Mouse (Mus musculus) gastrocnemius, adult 8-10 months (tissue): ENCODE results near the gene Pdzrn3. TPM values are rescaled to one million over a fixed set of nuclear protein-coding genes. Genes with fewer than 3 reads are reported as not detected.

Source experiments
- DNase-seq, 2 experiments: peaks; one replicate each; pipeline ENCODE4 v3.0.0; 2022; ENCODE audit warnings: low spot score in 2 of 2
- total RNA-seq, 4 experiments: library from RNA; stranded (reverse); gene quantifications; 2 replicates each; pipeline ENCODE4 v1.2.4; 2022

Gene Pdzrn3
- total RNA-seq: 100 to 1,000 TPM; 112 to 145 (median 128) TPM

DNA sequence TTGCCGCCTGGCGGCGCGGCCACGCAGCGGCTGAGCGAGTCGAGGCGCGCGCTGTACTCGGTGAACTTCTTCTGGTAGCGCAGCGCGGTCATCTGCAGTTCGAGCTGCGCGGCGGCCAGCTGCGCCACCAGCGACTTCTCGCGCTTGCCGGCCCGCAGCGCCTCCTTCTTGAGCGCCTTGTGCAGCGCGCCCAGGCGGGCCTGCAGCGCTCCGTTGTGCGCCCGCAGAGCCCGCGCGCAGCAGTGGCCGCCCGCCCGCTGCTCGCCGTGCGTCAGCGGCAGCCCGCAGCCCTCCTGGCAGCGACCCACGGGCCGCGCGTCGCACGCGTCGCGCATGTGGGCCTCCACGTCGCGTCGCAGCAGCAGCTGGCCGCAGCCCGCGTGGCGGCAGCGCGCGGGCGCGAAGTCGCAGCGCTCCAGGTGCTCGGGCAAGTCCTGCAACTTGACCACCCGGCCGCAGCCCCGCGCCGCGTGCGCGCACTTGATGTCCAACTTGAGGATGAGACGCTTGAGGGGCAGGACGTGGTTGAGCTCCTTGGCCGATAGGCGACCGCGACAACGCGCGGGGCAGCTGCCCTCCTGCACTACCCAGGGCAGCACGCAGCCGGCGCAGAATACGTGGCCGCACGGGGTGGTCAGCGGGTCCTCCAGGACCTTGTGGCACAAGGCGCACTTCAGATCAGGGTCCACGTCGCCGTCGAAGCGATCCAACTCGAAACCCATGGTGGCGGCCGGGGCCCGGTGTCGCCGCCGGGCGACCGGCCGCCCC lies at the start of gene Pdzrn3:
Pdzrn3 (minus strand) TSS at position 731 of the 768 bp plus-strand sequence.
- DNase-seq: peak; percentile 45 to 64

DNA sequence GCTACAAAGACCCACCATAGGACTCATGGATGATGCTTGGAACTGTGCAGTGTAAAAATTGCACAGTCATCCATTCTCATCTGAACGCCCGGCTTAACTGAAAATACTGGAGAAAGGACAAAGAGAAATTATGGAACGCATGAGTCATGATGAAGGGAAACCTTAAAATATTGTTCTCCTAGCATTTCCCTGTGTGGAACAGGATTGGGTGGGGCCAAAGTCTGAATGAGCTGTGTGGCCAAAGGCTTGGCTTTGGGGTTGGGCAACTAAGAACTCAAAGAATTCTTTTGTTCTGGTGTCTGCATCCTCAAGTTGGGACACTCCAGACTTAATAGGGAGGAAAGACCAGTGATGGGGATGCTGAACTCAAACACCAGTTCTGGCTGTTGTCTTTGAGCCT lies 49.6 kb upstream of the Pdzrn3 start:
- no peak for DNase-seq

GRCm38 (mm10) chr6:101426301-101426700 lies 48.6 kb upstream of the Pdzrn3 start:
- no peak for DNase-seq

DNA sequence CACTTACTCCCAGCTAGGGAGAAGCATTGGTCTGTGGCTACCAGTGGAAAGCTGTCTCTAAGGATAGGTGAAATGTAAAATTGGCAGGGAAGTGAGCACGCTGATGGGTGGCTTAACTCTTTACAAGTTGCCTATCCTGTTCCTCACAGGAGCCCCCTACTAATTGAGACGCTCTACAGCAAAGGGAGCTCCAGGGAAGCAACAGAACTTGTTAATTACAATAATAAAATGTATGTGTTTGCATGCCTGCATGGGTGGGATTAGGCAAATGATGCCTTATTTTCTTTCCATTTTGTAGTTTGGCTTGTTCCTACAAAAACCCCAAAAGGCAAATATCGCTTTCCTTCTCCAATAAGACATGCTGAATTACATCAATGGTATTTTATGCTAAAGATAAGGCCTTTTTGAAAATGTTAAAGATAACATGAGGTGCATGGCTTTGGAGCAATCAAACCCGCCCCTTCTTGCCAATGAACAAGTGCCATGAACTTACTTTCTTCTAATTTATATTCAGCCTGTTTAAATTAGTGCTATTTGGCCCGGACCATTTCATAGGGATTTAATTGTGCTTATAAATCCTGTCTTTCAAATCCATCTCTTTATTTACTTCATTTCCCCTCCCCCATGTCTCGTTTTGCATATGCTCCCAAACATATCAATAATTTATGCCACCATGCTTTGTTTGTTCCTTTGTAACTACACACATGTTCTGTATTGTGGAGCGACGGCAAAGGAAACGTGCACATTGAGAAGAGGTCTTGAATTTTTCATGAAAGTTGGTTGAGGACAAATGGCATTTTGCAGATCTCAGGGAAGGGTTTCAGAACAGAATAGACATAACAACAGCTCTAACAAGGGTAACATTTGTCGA lies 44.6 kb upstream of the Pdzrn3 start:
- no peak for DNase-seq

DNA sequence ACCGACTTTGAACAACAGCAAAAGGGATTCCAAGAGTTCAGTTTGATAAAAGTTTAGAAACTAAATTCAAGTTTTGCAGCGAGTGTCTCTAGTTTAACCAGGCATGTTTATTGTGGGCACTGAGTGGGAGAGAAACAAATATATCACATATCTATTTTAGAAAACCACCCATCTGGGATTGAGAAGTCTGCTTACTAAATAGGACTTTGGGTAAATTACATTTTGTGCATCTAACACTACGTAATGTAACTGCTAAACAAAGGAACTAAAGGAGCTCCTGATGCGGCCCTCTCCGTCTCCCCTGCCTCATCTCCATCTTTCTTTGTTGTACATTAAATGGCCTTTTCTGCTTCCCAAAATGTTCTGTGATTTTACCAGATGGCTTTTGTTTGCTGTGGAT lies 40.5 kb upstream of the Pdzrn3 start:
- no peak for DNase-seq

- no peak for DNase-seq
These were observed 34.0 kb upstream of the Pdzrn3 start for GRCm38 (mm10) chr6:101411701-101412100.

GRCm38 (mm10) chr6:101411064-101411463 lies 33.4 kb upstream of the Pdzrn3 start:
- DNase-seq: no peak

DNA sequence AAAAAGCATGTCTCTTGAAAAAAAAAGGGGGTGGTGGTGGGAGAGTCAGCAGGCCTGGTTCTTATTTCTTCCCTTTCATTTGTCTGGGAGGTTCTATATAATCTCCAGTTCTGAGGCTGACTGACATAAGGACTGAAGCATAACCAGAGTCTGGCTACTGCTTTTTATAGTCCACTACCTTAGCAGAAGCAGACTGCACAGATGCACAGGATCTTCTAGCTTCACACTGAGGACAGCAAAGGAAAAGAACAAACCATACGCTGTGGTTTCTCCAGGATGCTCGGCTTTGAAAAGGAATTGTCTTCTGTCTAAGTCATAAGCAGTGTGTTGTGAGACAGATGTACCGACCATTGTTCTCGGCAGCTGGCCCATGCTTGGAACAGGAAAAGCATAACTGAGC lies 19.0 kb upstream of the Pdzrn3 start:
- no peak for DNase-seq

DNA sequence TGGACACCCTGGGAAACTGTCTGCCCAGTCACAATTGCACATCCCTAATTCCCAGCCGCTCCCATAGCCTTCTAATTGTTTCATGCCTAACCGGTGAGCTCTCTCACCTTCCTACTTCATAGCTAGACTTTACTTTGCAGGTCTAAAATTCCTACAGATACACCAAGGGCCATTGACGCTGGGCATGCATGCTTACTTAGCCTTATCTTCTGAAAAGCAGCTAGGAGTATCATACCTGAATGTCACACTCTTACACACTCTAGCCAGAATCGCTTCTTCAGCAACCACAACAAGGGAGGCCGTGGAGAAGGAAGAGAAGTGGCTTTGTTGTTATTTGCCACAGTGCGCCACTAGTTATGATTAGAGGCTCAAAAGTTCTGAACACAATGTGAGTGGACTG lies 18.2 kb upstream of the Pdzrn3 start:
- DNase-seq: no peak

DNA sequence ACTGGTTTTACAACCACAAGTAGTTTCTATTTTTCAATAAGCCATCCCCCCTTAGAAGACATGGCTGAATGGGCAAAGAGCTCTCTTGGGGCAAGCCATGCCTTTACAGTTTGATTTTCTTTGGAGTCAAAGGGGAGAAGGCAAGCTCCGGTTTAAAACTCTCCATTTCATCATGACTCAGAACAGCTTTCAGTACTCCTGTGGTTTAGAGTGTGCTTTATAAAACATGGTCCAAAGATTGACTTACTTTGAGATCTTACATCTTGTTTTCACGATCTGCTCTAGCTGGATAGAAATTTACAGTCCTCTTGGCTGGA lies 15.1 kb upstream of the Pdzrn3 start:
- DNase-seq: no peak

- DNase-seq: no peak
These were observed 14.6 kb upstream of the Pdzrn3 start for GRCm38 (mm10) chr6:101392107-101392800.

DNA sequence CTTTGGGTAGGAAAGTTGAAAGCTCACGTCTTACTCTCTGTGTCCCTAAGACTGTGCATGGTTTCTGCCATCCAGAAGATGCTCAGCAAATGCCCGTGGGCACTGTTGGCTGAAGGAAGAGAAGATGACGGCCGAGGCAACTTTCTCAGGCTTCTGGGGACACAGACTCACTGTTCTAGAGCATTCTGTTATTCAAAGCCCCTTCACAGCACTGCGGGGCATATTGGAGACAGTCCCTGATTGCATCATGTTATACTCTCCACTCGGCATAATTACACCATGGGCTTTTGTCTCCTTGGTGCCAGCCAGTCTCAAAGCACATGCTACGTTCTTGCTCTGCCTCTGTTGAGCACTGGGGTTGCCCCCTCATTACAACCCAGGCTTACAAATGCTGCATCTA lies 7.8 kb upstream of the Pdzrn3 start:
- no peak for DNase-seq

DNA sequence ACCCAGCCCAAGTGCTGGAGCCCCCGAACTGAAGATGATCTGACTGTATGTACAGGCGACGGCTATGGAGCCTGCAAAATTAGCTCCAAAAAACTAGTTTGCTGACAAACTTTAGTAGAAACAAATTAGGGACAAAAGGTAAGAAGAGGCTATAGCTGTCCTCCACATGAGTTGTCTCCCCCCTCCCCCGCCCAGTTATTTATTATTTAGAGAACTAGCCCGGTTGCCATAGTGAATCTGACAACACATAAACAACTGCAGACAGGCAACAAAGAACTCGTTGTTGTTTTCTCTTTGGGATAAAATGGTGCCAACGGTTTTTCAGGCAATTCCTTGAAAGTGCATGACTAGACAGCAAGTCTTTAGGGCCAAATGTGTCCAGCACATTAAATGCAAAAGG lies 7.3 kb upstream of the Pdzrn3 start:
- no peak for DNase-seq

GRCm38 (mm10) chr6:101384476-101384875 lies 6.8 kb upstream of the Pdzrn3 start:
- no peak for DNase-seq

GRCm38 (mm10) chr6:101382891-101383290 lies 5.2 kb upstream of the Pdzrn3 start:
- DNase-seq: no peak

DNA sequence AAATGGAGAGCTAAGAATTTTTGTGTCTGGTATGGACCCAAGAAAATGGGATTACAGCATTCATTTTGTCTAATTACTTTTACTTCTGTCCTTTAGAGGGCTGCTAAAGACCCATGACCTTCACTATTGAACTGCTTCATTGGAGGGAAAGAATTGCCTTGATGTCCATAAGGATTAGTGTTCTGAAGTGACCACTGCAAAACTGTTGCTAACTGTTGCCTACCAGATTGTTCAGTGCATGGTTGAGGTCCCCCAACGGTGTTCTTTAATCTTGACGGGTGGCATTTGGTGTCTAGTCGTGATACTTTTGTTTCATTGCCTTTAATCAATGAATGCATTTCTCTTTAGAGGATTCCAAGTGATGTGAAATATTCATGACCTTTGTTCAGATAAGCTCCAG lies 1.8 kb upstream of the Pdzrn3 start:
- no peak for DNase-seq

DNA sequence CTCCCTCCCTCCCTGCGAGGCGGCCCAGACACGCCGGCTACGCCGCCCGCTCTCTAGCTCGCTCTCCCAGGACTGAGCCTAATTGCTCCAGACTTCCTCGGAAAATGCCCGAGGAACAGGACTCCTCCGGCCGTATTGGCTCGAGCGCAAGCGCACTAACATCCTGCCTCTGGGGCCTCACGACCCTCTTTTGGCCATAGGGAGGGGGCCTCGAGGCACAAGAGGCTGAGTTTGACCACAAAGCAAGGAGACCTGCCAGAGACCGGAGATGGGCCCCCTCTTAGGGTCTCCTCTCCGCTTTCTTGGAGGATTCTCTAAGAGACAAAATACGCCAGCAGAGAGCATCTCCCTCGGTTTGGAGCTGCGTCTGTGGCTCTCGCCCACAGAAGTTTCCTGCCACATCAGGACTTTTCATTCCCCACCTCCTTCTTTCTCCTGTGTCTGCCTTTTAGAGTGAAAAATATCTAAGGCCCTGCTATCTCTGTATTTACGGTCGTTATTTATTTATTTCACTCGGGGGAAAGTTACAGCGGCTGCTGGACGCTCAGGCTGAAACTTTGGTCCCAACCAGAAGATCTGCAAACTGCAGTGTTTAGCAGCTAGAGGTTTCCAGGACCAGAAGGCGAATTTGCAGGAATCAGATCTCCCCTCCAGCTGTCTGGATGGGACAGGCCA lies 375 bp upstream of the Pdzrn3 start:
- DNase-seq: peak; percentile 55 to 60

GRCm38 (mm10) chr6:101376511-101377166 lies 1.1 kb downstream of the Pdzrn3 start:
- DNase-seq: peak; percentile 13 to 27

DNA sequence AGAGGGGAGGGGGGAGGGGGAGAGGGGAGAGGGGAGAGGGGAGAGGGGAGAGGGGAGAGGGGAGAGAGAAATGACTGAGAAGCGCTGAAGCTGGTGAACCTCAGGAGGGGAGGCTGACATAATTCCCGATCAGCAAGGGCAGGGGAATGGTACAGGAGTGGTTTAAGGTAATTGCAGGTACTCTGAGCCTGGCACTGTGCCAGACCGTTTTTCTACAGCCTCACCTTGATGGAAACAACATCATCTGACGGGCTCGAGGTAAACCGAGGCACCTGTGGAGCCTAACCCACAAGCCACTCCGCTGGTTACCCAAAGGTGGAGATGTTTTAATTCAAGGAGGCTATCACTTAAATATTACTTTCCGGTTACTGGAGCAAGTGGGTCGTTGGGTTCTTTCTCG lies 1.6 kb downstream of the Pdzrn3 start:
- DNase-seq: no peak

GRCm38 (mm10) chr6:101374721-101375120 lies 3.0 kb downstream of the Pdzrn3 start:
- peak; percentile 32 to 60 for DNase-seq

DNA sequence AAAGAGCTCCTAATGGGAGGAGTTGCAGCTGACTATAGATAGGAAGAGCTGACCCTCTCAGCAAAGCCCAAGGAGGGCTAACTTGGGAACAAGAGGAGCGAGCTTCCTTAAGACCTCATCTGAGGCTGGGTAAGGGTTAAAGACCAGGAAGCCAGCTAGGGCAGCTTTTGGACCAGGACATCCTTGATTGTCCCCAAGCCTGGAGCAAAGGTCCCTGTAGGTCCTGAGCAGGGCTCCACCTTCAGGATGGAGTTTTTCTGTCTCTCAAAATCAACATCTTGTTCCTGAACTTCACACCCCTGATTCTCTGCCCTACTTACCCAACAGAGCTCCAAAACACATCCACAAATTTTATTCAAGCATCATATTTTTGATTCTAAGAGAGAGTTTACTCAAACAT lies 3.5 kb downstream of the Pdzrn3 start:
- DNase-seq: no peak
